Mouse (Mus musculus) MEL (cell line): ENCODE measurements around the gene Dspp.

Experiments
- CHD1 ChIP-seq: IDR thresholded peaks from 2 replicates; pipeline ENCODE4 v1.6.1; 2012; ENCODE audit warnings: low read depth, mild to moderate bottlenecking, inconsistent platforms, low read length, improper control_type of control experiment
- CTCF ChIP-seq, 3 experiments: IDR thresholded peaks in 2 of 3; conservative IDR thresholded peaks in 1 of 3; 2 replicates each; pipeline ENCODE4 v1.5.1; 2011 to 2012; ENCODE audit warnings: low read length in 3 of 3, low read depth in 2 of 3, mild to moderate bottlenecking in 2 of 3, improper control_type of control experiment in 1 of 3, inconsistent platforms in 1 of 3, mixed read lengths in 1 of 3, moderate library complexity in 1 of 3; ENCODE audit not compliant: control insufficient read depth in 1 of 3, insufficient read depth in 1 of 3, poor library complexity in 1 of 3, severe bottlenecking in 1 of 3
- EP300 ChIP-seq, 2 experiments: IDR thresholded peaks; 2 replicates each; pipeline ENCODE4 v1.6.1; 2011; ENCODE audit warnings: improper control_type of control experiment in 2 of 2, low read length in 2 of 2, low read depth in 1 of 2, mild to moderate bottlenecking in 1 of 2
- GATA1 ChIP-seq: IDR thresholded peaks from 2 replicates; pipeline ENCODE4 v1.6.1; 2011; ENCODE audit warnings: low read depth, low read length, improper control_type of control experiment
- MAFK ChIP-seq: IDR thresholded peaks from 2 replicates; pipeline ENCODE4 v1.6.1; 2011; ENCODE audit warnings: low read depth, mild to moderate bottlenecking, low read length, improper control_type of control experiment, borderline replicate concordance
- MAZ ChIP-seq: IDR thresholded peaks from 2 replicates; pipeline ENCODE4 v1.6.1; 2012; ENCODE audit warnings: low read depth, mild to moderate bottlenecking, inconsistent platforms, low read length, improper control_type of control experiment
- MEF2A ChIP-seq: IDR thresholded peaks from 2 replicates; pipeline ENCODE4 v1.6.1; 2014; ENCODE audit warnings: low read depth, mild to moderate bottlenecking, inconsistent platforms, low read length, improper control_type of control experiment; ENCODE audit not compliant: poor library complexity, insufficient replicate concordance, severe bottlenecking; ENCODE audit errors: extremely low read depth
- MXI1 ChIP-seq: IDR thresholded peaks from 2 replicates; pipeline ENCODE4 v1.6.1; 2011; ENCODE audit warnings: mild to moderate bottlenecking, low read depth, low read length, improper control_type of control experiment
- MYB ChIP-seq: IDR thresholded peaks from 2 replicates; pipeline ENCODE4 v1.6.1; 2011; ENCODE audit warnings: mild to moderate bottlenecking, low read depth, low read length, improper control_type of control experiment
- POLR2A ChIP-seq, 2 experiments: IDR thresholded peaks; 2 replicates each; pipeline ENCODE4 v1.6.1; 2011 to 2012; ENCODE audit warnings: low read length in 2 of 2, mild to moderate bottlenecking in 2 of 2, control low read depth in 1 of 2, improper control_type of control experiment in 1 of 2, low read depth in 1 of 2, moderate library complexity in 1 of 2; ENCODE audit not compliant: control insufficient read depth in 1 of 2, insufficient read depth in 1 of 2, poor library complexity in 1 of 2
- POLR2AphosphoS5 ChIP-seq: IDR thresholded peaks from 2 replicates; pipeline ENCODE4 v1.6.1; 2012; ENCODE audit warnings: low read depth, borderline replicate concordance, mild to moderate bottlenecking, inconsistent platforms, low read length, moderate library complexity, mixed read lengths
- TBP ChIP-seq: IDR thresholded peaks from 2 replicates; pipeline ENCODE4 v1.8.0; 2011; ENCODE audit warnings: low read depth, low read length, improper control_type of control experiment

GRCm38 (mm10) chr5:104124016-104124658 lies 46.4 kb upstream of the Dspp start:
- TF ChIP-seq MXI1 (no peak), CTCF (IDR thresholded peaks at IDR 0.05 in 2 of 3, conservative IDR thresholded peaks at IDR 0.05 in 1 of 3; ENCODE audit: control insufficient read depth in 1 of 3, insufficient read depth in 1 of 3, low read depth in 2 of 3, low read length in 3 of 3, poor library complexity in 1 of 3, severe bottlenecking in 1 of 3) (no peak), GATA1 (no peak), MYB (no peak), MAZ (no peak), CHD1 (no peak), TBP (no peak), EP300 (IDR thresholded peaks at IDR 0.05; ENCODE audit: low read depth in 1 of 2, low read length in 2 of 2) (no peak), MEF2A (no peak), POLR2A (IDR thresholded peaks at IDR 0.05; ENCODE audit: control insufficient read depth in 1 of 2, insufficient read depth in 1 of 2, low read depth in 1 of 2, low read length in 2 of 2, poor library complexity in 1 of 2) (no peak), POLR2AphosphoS5 (no peak), MAFK (no peak)
